In the genomic region with DNA sequence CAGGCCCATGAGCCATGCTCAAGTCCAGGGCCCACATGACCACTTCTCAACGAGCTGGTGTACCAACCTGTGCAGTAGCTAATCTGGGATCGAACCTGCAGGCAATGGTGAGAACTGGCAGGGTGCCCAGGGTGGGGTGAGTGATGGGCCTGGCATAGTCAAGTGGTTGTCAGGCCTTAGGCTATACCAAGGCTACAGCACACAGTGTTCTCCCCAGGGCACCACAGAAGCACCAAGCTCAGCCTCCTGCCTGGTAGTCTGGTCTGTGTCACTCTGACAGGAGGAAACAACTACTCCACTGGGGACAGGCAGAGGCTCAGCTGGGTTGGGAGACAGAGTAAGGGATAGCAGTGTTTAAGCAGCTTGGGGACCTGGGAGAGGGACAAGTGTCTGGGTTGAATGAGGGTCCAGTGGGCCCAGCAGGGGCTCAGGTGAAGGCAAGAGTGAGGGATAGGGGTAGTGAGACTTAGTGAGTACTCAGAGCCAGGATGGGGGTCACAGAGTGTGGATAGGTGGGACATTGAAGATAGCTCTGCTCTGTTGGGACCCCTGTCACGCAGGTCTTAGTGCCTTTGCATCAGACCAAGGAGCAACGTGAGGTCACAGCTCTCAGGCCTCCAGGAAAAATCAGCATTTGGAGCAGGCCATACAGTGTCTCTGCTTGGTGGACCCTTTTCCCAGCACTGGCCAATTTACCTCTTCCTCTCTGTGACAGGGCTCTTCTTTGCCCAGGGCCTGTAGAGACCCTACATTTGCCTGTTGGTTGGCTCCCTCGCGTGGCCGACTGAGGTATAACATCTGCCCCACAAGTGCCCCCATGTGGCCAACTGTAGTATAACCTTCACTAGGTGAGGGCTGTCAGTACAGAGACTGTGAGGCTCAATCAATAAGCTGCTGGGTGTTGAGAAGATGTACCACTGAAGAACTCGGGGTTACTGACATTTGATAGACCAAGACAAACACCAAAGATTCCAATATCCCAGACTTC, we compare ENCODE assay signal across 8 mouse cellular contexts. TPM values are rescaled to one million over a fixed set of nuclear protein-coding genes. Genes with fewer than 3 reads are reported as not detected.
DNase-seq lines count a peak whose midpoint lies in the region; ATAC-seq and TF ChIP-seq lines count a peak whose summit lies in the region.

No protein-coding gene starts in this region.

- dilution Hi-C loops in CH12.LX (cut with MboI; ENCODE audit: extremely low pct_ligation_motif_present, extremely low pct_unique_long_range_greater_than_20kb, low sequenced_read_pairs) = no loop called here

- TF ChIP-seq CTCF in CH12.LX (conservative IDR thresholded peaks at IDR 0.05 in 1 of 2, IDR thresholded peaks at IDR 0.05 in 1 of 2; ENCODE audit: low read depth in 2 of 2, low read length in 2 of 2) = peak; percentile 98 to 100
- peak; percentile 100 for TF ChIP-seq CTCF in heart, postnatal 0 days (IDR thresholded peaks at IDR 0.05; ENCODE audit: low read depth)

- no peaks in the 10 kb centered on the region for H3K79me2 ChIP-seq in CH12.LX (replicated peaks; ENCODE audit: control insufficient read depth, extremely low read depth, insufficient read depth, poor library complexity, severe bottlenecking)

- H3K4me3 ChIP-seq in CH12.LX (replicated peaks in 1 of 3; ENCODE audit: low read depth in 2 of 3, low read length in 2 of 3, poor library complexity in 1 of 3) = no peak overlapping the region
- no peak overlapping the region for H3K4me3 ChIP-seq in forebrain, embryonic 12.5 days (replicated peaks)
- no peak overlapping the region for H3K4me3 ChIP-seq in heart, postnatal 0 days (ENCODE audit: low read depth, low read length)
- no peak overlapping the region for H3K4me3 ChIP-seq in liver, embryonic 16.5 days (ENCODE audit: low read depth, low read length)
- H3K4me3 ChIP-seq in neural tube, embryonic 15.5 days (replicated peaks) = no peak overlapping the region

- no peaks in the 10 kb centered on the region for H3K9me3 ChIP-seq in CH12.LX (replicated peaks; ENCODE audit: low read length)
- no peaks in the 10 kb centered on the region for H3K9me3 ChIP-seq in forebrain, embryonic 12.5 days
- no peaks in the 10 kb centered on the region for H3K9me3 ChIP-seq in heart, postnatal 0 days (replicated peaks; ENCODE audit: control insufficient read depth, low read length)
- H3K9me3 ChIP-seq in liver, embryonic 16.5 days (replicated peaks; ENCODE audit: control insufficient read depth, low read length) = no peaks in the 10 kb centered on the region
- H3K9me3 ChIP-seq in neural tube, embryonic 15.5 days (replicated peaks) = no peaks in the 10 kb centered on the region

- 29% methylated on average over 8 of the region's 8 CpGs for WGBS in forebrain, embryonic 12.5 days
- 22% methylated on average over 8 of the region's 8 CpGs for WGBS in heart, postnatal 0 days
- WGBS in liver, embryonic 16.5 days (ENCODE audit: insufficient replicate concordance) = 22% methylated on average over 8 of the region's 8 CpGs
- 28% methylated on average over 8 of the region's 8 CpGs for WGBS in neural tube, embryonic 15.5 days

- DNase-seq in CH12.LX (ENCODE audit: extremely low read depth) = peak; percentile 63
- peak; percentile 34 for DNase-seq in c-Kit-positive CD71-positive TER-119-negative erythroid progenitor cells, embryonic 14.5 days (ENCODE audit: low read depth)
- peak; percentile 40 for DNase-seq in heart, postnatal 0 days (ENCODE audit: low spot score)
- DNase-seq in kidney, postnatal 36 days = peak; percentile 50 to 75
- DNase-seq in testis, postnatal 14 days (ENCODE audit: low spot score) = peak; percentile 80

- no peaks in the 10 kb centered on the region; a peak in 1 of 4 replicates for H3K4me1 ChIP-seq in CH12.LX (ENCODE audit: control insufficient read depth in 1 of 2, insufficient read depth in 2 of 2)
- H3K4me1 ChIP-seq in forebrain, embryonic 12.5 days = peaks cover 6% of the 10 kb centered on the region
- no peaks in the 10 kb centered on the region for H3K4me1 ChIP-seq in heart, postnatal 0 days (ENCODE audit: control insufficient read depth, insufficient read depth)
- no peaks in the 10 kb centered on the region for H3K4me1 ChIP-seq in liver, embryonic 16.5 days (ENCODE audit: control insufficient read depth, low read depth, low read length)
- H3K4me1 ChIP-seq in neural tube, embryonic 15.5 days = peaks cover 7% of the 10 kb centered on the region; the same call in 1 of the 2 replicates

- H3K27ac ChIP-seq in CH12.LX (ENCODE audit: insufficient read depth, low read depth) = no peak overlapping the region
- H3K27ac ChIP-seq in forebrain, embryonic 12.5 days = no peak overlapping the region
- H3K27ac ChIP-seq in heart, postnatal 0 days (ENCODE audit: low read depth) = no peak overlapping the region
- H3K27ac ChIP-seq in liver, embryonic 16.5 days (ENCODE audit: low read length) = no peak overlapping the region
- no peak overlapping the region for H3K27ac ChIP-seq in neural tube, embryonic 15.5 days (replicated peaks)

- no peaks in the 10 kb centered on the region for H3K36me3 ChIP-seq in CH12.LX (replicated peaks in 1 of 2; ENCODE audit: control insufficient read depth in 1 of 2, insufficient read depth in 1 of 2, low read length in 1 of 2)
- no peaks in the 10 kb centered on the region for H3K36me3 ChIP-seq in forebrain, embryonic 12.5 days (replicated peaks)
- no peaks in the 10 kb centered on the region for H3K36me3 ChIP-seq in heart, postnatal 0 days (replicated peaks; ENCODE audit: control insufficient read depth, insufficient read depth, low read length)
- no peaks in the 10 kb centered on the region for H3K36me3 ChIP-seq in liver, embryonic 16.5 days (ENCODE audit: control insufficient read depth, insufficient read depth)
- H3K36me3 ChIP-seq in neural tube, embryonic 15.5 days = no peaks in the 10 kb centered on the region

- no peak for TF ChIP-seq EP300 in CH12.LX (IDR thresholded peaks at IDR 0.05; ENCODE audit: low read length)
- no peak for TF ChIP-seq EP300 in heart, postnatal 0 days (IDR thresholded peaks at IDR 0.05; ENCODE audit: low read depth)

- H3K4me2 ChIP-seq in CH12.LX (ENCODE audit: insufficient read depth, low read depth, poor library complexity, severe bottlenecking) = no peak overlapping the region
- H3K4me2 ChIP-seq in forebrain, embryonic 12.5 days = no peak overlapping the region
- no peak overlapping the region for H3K4me2 ChIP-seq in heart, postnatal 0 days (ENCODE audit: low read depth, low read length)
- no peak overlapping the region for H3K4me2 ChIP-seq in liver, embryonic 16.5 days (ENCODE audit: low read depth, low read length)
- no peak overlapping the region for H3K4me2 ChIP-seq in neural tube, embryonic 15.5 days

- no peak overlapping the region for H3K9ac ChIP-seq in CH12.LX (ENCODE audit: insufficient read depth, low read depth)
- no peak overlapping the region for H3K9ac ChIP-seq in forebrain, embryonic 12.5 days
- H3K9ac ChIP-seq in heart, postnatal 0 days (replicated peaks; ENCODE audit: low read depth, low read length) = no peak overlapping the region
- no peak overlapping the region for H3K9ac ChIP-seq in liver, embryonic 16.5 days (ENCODE audit: low read depth, low read length)
- no peak overlapping the region for H3K9ac ChIP-seq in neural tube, embryonic 15.5 days (replicated peaks)

- no peak for TF ChIP-seq POLR2A in CH12.LX (IDR thresholded peaks at IDR 0.05; ENCODE audit: low read depth, low read length)

- in situ Hi-C loops in CH12.LX (cut with MboI; ENCODE audit: low pct_ligation_motif_present, low pct_unique_long_range_greater_than_20kb, low sequenced_read_pairs) = no loop called here

- peak; percentile 91 for TF ChIP-seq RAD21 in CH12.LX (IDR thresholded peaks at IDR 0.05; ENCODE audit: low read depth, low read length)

- peak; percentile 87 for ATAC-seq in forebrain, embryonic 12.5 days (ENCODE audit: low FRiP score)
- ATAC-seq in heart, postnatal 0 days (ENCODE audit: insufficient read depth, low read depth) = peak; percentile 82
- ATAC-seq in liver, embryonic 16.5 days (ENCODE audit: low read depth) = peak; percentile 38; the same call in 1 of the 2 replicates
- ATAC-seq in neural tube, embryonic 15.5 days (ENCODE audit: low FRiP score) = peak; percentile 47; the same call in 1 of the 2 replicates

- H3K27me3 ChIP-seq in CH12.LX (replicated peaks) = peaks cover 86% of the 10 kb centered on the region
- 0 out of 2 replicates have a peak, but pooled peaks cover 11% of the 10 kb centered on the region for H3K27me3 ChIP-seq in forebrain, embryonic 12.5 days
- H3K27me3 ChIP-seq in heart, postnatal 0 days (ENCODE audit: control insufficient read depth, insufficient read depth, low read length) = peaks cover 45% of the 10 kb centered on the region
- H3K27me3 ChIP-seq in liver, embryonic 16.5 days (ENCODE audit: control insufficient read depth, insufficient read depth, low read depth, low read length) = no peaks in the 10 kb centered on the region
- no peaks in the 10 kb centered on the region for H3K27me3 ChIP-seq in neural tube, embryonic 15.5 days (replicated peaks)

TF ChIP-seq in CH12.LX, 34 proteins besides CTCF, POLR2A, EP300 and RAD21 (continues in another document):
- TF ChIP-seq IRF4 (IDR thresholded peaks at IDR 0.05; ENCODE audit: low read depth, low read length) = 0 out of 2 replicates have a peak, but pooled peaks have one; percentile 12
- peak; percentile 93; the same call in 1 of the 2 replicates for TF ChIP-seq NELFE (IDR thresholded peaks at IDR 0.05; ENCODE audit: low read depth, low read length)
- peak; percentile 98 for TF ChIP-seq SMC3 (IDR thresholded peaks at IDR 0.05; ENCODE audit: low read depth, low read length)
- no peak for TF ChIP-seq GABPA (IDR thresholded peaks at IDR 0.05; ENCODE audit: insufficient replicate concordance, low read depth, low read length)

RNA-seq across cellular contexts. Expression of a gene that starts 12.0 kb away (rescaled TPM):
- total RNA-seq in CH12.LX (2012; rRNA removed) = not detected in 2 replicates
- not detected in 2 replicates for total RNA-seq in CH12.LX (2014; rRNA removed)
- not detected in 2 replicates for polyA plus RNA-seq in CH12.LX (2012; ENCODE audit: insufficient read length, low read depth)
- polyA plus RNA-seq in forebrain, embryonic 12.5 days (2016; fragmentation: Nextera tagmentation; extraction: Ambion mirVana) = 13.9 and 17.8 TPM in 2 replicates
- total RNA-seq in heart, postnatal 0 days (2014; rRNA removed; ENCODE audit: low replicate concordance) = 0.15 TPM in 2 replicates
- 0.19 and 0.81 TPM in 2 replicates for polyA plus RNA-seq in heart, postnatal 0 days (2015; fragmentation: Nextera tagmentation; extraction: Ambion mirVana)
- polyA plus RNA-seq in liver, embryonic 16.5 days (2015; fragmentation: Nextera tagmentation; extraction: Ambion mirVana) = 0.06 and 0.35 TPM in 2 replicates
- 8.6 and 10.4 TPM in 2 replicates for polyA plus RNA-seq in neural tube, embryonic 15.5 days (2015; fragmentation: Nextera tagmentation; extraction: Ambion mirVana)

RNA-seq across cellular contexts. Expression of a gene that starts 50.1 kb away (rescaled TPM):
- total RNA-seq in CH12.LX (2012; rRNA removed) (not detected in 2 replicates), CH12.LX (2014; rRNA removed) (not detected in 2 replicates)
- polyA plus RNA-seq in CH12.LX (2012; ENCODE audit: insufficient read length, low read depth) = not detected in 2 replicates
- polyA plus RNA-seq in forebrain, embryonic 12.5 days (2016; fragmentation: Nextera tagmentation; extraction: Ambion mirVana) = 0.17 and 0.40 TPM in 2 replicates
- not detected in 2 replicates for total RNA-seq in heart, postnatal 0 days (2014; rRNA removed; ENCODE audit: low replicate concordance)
- not detected in 2 replicates for polyA plus RNA-seq in heart, postnatal 0 days (2015; fragmentation: Nextera tagmentation; extraction: Ambion mirVana)
- polyA plus RNA-seq in liver, embryonic 16.5 days (2015; fragmentation: Nextera tagmentation; extraction: Ambion mirVana) = 0.29 and 0.91 TPM in 2 replicates
- polyA plus RNA-seq in neural tube, embryonic 15.5 days (2015; fragmentation: Nextera tagmentation; extraction: Ambion mirVana) = 0.58 and 1.5 TPM in 2 replicates
